Comparison of ENCODE assay signal across 9 mouse cellular contexts in genomic region chr2:4563322-4563721, GRCm38 (mm10).
A peak's percentile ranks its signal among the peaks of the same experiment; 100 is the strongest.
DNase-seq lines count a peak whose midpoint lies in the region; ATAC-seq and TF ChIP-seq lines count a peak whose summit lies in the region.
"Had no signal": no experiment of that assay in that cellular context is flagged by ENCODE, and none has a peak within 500 bp of the region (broad histone marks: within the 10 kb centered on the region; RNA-seq: fewer than 3 reads in every experiment).

No protein-coding gene starts in this region.

- peak overlapping the region; percentile 78 for H3K4me2 ChIP-seq in heart, embryonic 13.5 days
- H3K4me2 ChIP-seq in midbrain, postnatal 0 days (ENCODE audit: low read depth, low read length, poor library complexity, severe bottlenecking), result no peak overlapping the region
- H3K4me2 ChIP-seq in intestine, postnatal 0 days (replicated peaks; ENCODE audit: low read depth), result peak overlapping the region; percentile 77
- H3K4me2 ChIP-seq in stomach, embryonic 15.5 days, result peak overlapping the region; percentile 65

- H3K27me3 ChIP-seq in heart, embryonic 13.5 days (replicated peaks), result no peaks in the 10 kb centered on the region
- no peaks in the 10 kb centered on the region for H3K27me3 ChIP-seq in midbrain, embryonic 10.5 days (ENCODE audit: low read depth, poor library complexity, severe bottlenecking)
- no peaks in the 10 kb centered on the region for H3K27me3 ChIP-seq in midbrain, postnatal 0 days (ENCODE audit: insufficient read depth, low read length)
- H3K27me3 ChIP-seq in intestine, postnatal 0 days (replicated peaks; ENCODE audit: control insufficient read depth, insufficient read depth, low read length), result no peaks in the 10 kb centered on the region
- H3K27me3 ChIP-seq in stomach, embryonic 15.5 days (replicated peaks), result no peaks in the 10 kb centered on the region
- H3K27me3 ChIP-seq in cerebellum, adult 2 months (ENCODE audit: control insufficient read depth, insufficient read depth, low read length), result no peaks in the 10 kb centered on the region

- no peak for TF ChIP-seq POLR2A in cerebellum, adult 2 months (IDR thresholded peaks at IDR 0.05; ENCODE audit: borderline replicate concordance, insufficient read depth, low read length)

- H3K4me1 ChIP-seq in heart, embryonic 13.5 days, result peaks cover 68% of the 10 kb centered on the region
- H3K4me1 ChIP-seq in midbrain, embryonic 10.5 days, result peaks cover 60% of the 10 kb centered on the region
- H3K4me1 ChIP-seq in midbrain, postnatal 0 days (ENCODE audit: insufficient read depth, low read length), result peaks cover 11% of the 10 kb centered on the region; the same call in 1 of the 2 replicates
- peaks cover 18% of the 10 kb centered on the region for H3K4me1 ChIP-seq in intestine, postnatal 0 days (replicated peaks; ENCODE audit: control insufficient read depth, insufficient read depth, low read length)
- H3K4me1 ChIP-seq in stomach, embryonic 15.5 days, result peaks cover 21% of the 10 kb centered on the region
- peaks cover 3% of the 10 kb centered on the region; the same call in 1 of the 2 replicates for H3K4me1 ChIP-seq in cerebellum, adult 2 months (ENCODE audit: control insufficient read depth, insufficient read depth, low read length)

- peak overlapping the region; percentile 73 for H3K4me3 ChIP-seq in heart, embryonic 13.5 days
- H3K4me3 ChIP-seq in midbrain, embryonic 10.5 days, result peak overlapping the region; percentile 59
- no peak overlapping the region for H3K4me3 ChIP-seq in midbrain, postnatal 0 days (ENCODE audit: low read depth, low read length)
- no peak overlapping the region for H3K4me3 ChIP-seq in intestine, postnatal 0 days (ENCODE audit: low read depth, low read length)
- no peak overlapping the region for H3K4me3 ChIP-seq in stomach, embryonic 15.5 days (replicated peaks)
- no peak overlapping the region for H3K4me3 ChIP-seq in cerebellum, adult 2 months (replicated peaks; ENCODE audit: insufficient read depth, low read depth, low read length)

- peaks cover 39% of the 10 kb centered on the region for H3K36me3 ChIP-seq in heart, embryonic 13.5 days
- peaks cover 67% of the 10 kb centered on the region for H3K36me3 ChIP-seq in midbrain, embryonic 10.5 days
- peaks cover 14% of the 10 kb centered on the region for H3K36me3 ChIP-seq in midbrain, postnatal 0 days (ENCODE audit: insufficient read depth, low read length)
- H3K36me3 ChIP-seq in intestine, postnatal 0 days (ENCODE audit: control insufficient read depth, insufficient read depth), result peaks cover 14% of the 10 kb centered on the region
- peaks cover 5% of the 10 kb centered on the region; the same call in 1 of the 2 replicates for H3K36me3 ChIP-seq in stomach, embryonic 15.5 days

- 68% methylated on average over 1 of the region's 1 CpGs for WGBS in heart, embryonic 13.5 days
- WGBS in midbrain, embryonic 10.5 days, result 72% methylated on average over 1 of the region's 1 CpGs
- WGBS in midbrain, postnatal 0 days, result 54% methylated on average over 1 of the region's 1 CpGs
- 69% methylated on average over 1 of the region's 1 CpGs for WGBS in intestine, postnatal 0 days
- WGBS in stomach, embryonic 15.5 days, result 49% methylated on average over 1 of the region's 1 CpGs
- 77% methylated on average over 1 of the region's 1 CpGs for WGBS in cerebellum, adult 2 months

- no peak for ATAC-seq in heart, embryonic 13.5 days (ENCODE audit: extremely low read depth, insufficient number of reproducible peaks, low FRiP score, low TSS enrichment)
- no peak for ATAC-seq in midbrain, postnatal 0 days (ENCODE audit: low FRiP score)
- ATAC-seq in intestine, postnatal 0 days, result no peak
- no peak for ATAC-seq in stomach, embryonic 15.5 days (ENCODE audit: insufficient read depth, low FRiP score, low read depth)
- ATAC-seq: inflammation-experienced regulatory T-cells, adult 6 months had no signal

- no peaks in the 10 kb centered on the region for H3K9me3 ChIP-seq in heart, embryonic 13.5 days
- H3K9me3 ChIP-seq in midbrain, embryonic 10.5 days (replicated peaks), result no peaks in the 10 kb centered on the region
- no peaks in the 10 kb centered on the region for H3K9me3 ChIP-seq in midbrain, postnatal 0 days (ENCODE audit: low read length)
- H3K9me3 ChIP-seq in intestine, postnatal 0 days (ENCODE audit: control insufficient read depth), result no peaks in the 10 kb centered on the region
- H3K9me3 ChIP-seq in stomach, embryonic 15.5 days, result no peaks in the 10 kb centered on the region

- no peak for TF ChIP-seq CTCF in midbrain, postnatal 0 days (IDR thresholded peaks at IDR 0.05)
- no peak for TF ChIP-seq CTCF in intestine, postnatal 0 days (IDR thresholded peaks at IDR 0.05; ENCODE audit: low read depth)
- no peak for TF ChIP-seq CTCF in cerebellum, adult 2 months (IDR thresholded peaks at IDR 0.05; ENCODE audit: borderline replicate concordance, insufficient read depth, low read depth, low read length)

- DNase-seq in heart, adult 8-10 months (ENCODE audit: low spot score), result no peak
- no peak for DNase-seq in midbrain, embryonic 10.5 days (ENCODE audit: low spot score)
- DNase-seq in midbrain, postnatal 0 days (ENCODE audit: low spot score), result no peak
- no peak for DNase-seq in cerebellum, adult 2 months
- DNase-seq in Muller cell, postnatal 12 days (ENCODE audit: inconsistent ontology term), result no peak

- H3K27ac ChIP-seq in heart, embryonic 13.5 days (replicated peaks), result no peak overlapping the region
- H3K27ac ChIP-seq in midbrain, embryonic 10.5 days (replicated peaks), result peak overlapping the region; percentile 72; the same call in 1 of the 2 replicates
- no peak overlapping the region for H3K27ac ChIP-seq in midbrain, postnatal 0 days (ENCODE audit: low read depth, low read length)
- H3K27ac ChIP-seq in intestine, postnatal 0 days (ENCODE audit: low read depth, low read length), result no peak overlapping the region
- H3K27ac ChIP-seq in stomach, embryonic 15.5 days, result no peak overlapping the region
- H3K27ac ChIP-seq in cerebellum, adult 2 months (ENCODE audit: insufficient read depth, low read length), result no peak overlapping the region

- H3K9ac ChIP-seq in heart, embryonic 13.5 days, result 0 out of 2 replicates have a peak overlapping the region, but pooled peaks have one; percentile 85
- no peak overlapping the region for H3K9ac ChIP-seq in midbrain, postnatal 0 days (replicated peaks; ENCODE audit: low read length, poor library complexity, severe bottlenecking)
- no peak overlapping the region for H3K9ac ChIP-seq in intestine, postnatal 0 days (ENCODE audit: low read depth, low read length)
- no peak overlapping the region for H3K9ac ChIP-seq in stomach, embryonic 15.5 days

Comparison
In these comparisons a context has a peak if more than half of its experiments do, and no peak if none do; other contexts are left out.
1. H3K4me3 ChIP-seq: peak in heart, embryonic 13.5 days (single experiment) and midbrain, embryonic 10.5 days (single experiment); none in midbrain, postnatal 0 days (single experiment), intestine, postnatal 0 days (single experiment), stomach, embryonic 15.5 days (single experiment) and cerebellum, adult 2 months (single experiment).